Mouse (Mus musculus) Patski (cell line): ENCODE measurements at regions not wholly inside any gene's neighbourhood (a gene's known extent, or its start where the extent isn't known, plus 50 kb on each side); places are given as distances from the start of the nearest gene placed in this dataset.

Source experiments
- ATAC-seq: fragments of 100-300 bp; one replicate; pipeline ENCODE4 v1.8.0; 2021
- CTCF ChIA-PET: fragments of 350-600 bp; sonication (Branson Sonifier 250); formaldehyde crosslinking; loops from one replicate; lab custom pipeline; 2022; ENCODE audit warnings: inconsistent platforms; lab: Charles Lee
- POLR2A ChIA-PET: fragments of 350-600 bp; sonication (Branson Sonifier 250); formaldehyde crosslinking; loops from one replicate; lab custom pipeline; 2022; ENCODE audit warnings: antibody characterized with exemption, inconsistent platforms; lab: Charles Lee
- DNase-seq: peaks from one replicate; pipeline ENCODE4 v3.0.0-alpha.2; 2011; ENCODE audit warnings: low read depth, low spot score
- H3K27me3 ChIP-seq: fragments of 371-371 bp; one replicate; pipeline ENCODE4 v1.5.1; 2021
- CTCF ChIP-seq: fragments of 100-300 bp; IDR thresholded peaks from one replicate; pipeline ENCODE4 v1.5.1; 2021
- in situ Hi-C: fragments of 300-500 bp; cut with MboI; formaldehyde crosslinking; loops from 3 replicates; pipeline ENCODE4 v1.11.1; 2018; ENCODE audit warnings: low pct_unique_long_range_greater_than_20kb, mixed read lengths

DNA sequence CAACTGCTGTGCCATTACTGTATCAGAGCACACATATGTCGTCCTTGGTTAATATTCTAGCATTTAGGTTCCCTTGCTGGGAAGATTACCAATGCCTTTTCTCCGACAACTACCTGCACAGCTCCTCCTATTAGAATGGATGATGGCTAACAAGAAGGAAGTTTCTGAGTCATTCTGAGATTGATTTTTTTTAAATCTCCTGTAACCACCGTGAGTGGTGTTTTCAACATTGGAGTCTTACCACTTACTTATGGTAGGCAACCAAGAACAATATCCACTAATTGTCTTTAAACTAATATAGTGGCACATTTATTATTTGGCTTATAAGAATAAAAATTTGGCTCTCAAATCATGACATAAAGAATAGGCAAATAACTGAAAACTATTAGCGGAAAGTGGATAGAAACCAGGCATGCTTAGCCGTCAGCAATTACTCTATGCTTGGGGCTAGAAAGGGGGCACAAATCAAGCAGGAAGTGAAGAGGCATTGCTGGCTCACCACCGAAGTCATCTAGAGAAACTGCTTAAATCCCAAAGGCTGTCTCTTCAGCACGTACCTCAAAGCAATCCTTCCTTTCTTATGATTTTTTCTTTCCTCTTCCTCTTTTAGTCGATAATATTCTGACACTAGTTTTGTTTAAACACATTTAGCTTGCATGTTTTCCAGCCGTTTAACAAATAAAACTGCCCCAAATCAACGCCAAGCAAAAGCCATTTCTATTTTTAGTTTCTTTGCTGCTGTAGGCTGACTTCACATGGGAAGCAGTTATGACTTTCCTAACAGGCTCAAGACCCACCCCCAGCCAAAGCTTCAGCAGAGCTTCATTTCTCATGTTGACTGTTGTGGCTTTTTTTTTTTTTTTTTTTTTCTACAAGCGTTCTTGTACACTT, 484.8 kb upstream of the Gm7489 start:
- ChIA-PET CTCF (interaction anchor here (1.3 to 1.9 kb wide), 2 partner anchors 11 to 289 kb away, joined by 3 to 4 read pairs; no protein-coding TSS in a partner anchor), POLR2A (interaction anchor here (1.0 kb wide), 1 partner anchor 360 kb away, joined by 3 read pairs; no protein-coding TSS in a partner anchor)
- no peak for TF ChIP-seq CTCF
- no peak for DNase-seq
- ATAC-seq, result no peak
- in situ Hi-C loops, result no loop called here
- H3K27me3 ChIP-seq, result no peaks in the 10 kb centered on the region

GRCm38 (mm10) chr15:53400554-53400846, 484.2 kb upstream of the Gm7489 start:
- TF ChIP-seq CTCF, result no peak
- DNase-seq (no peak), ATAC-seq (no peak)
- in situ Hi-C loops, result no loop called here
- ChIA-PET CTCF (interaction anchor here (1.3 to 1.9 kb wide), 2 partner anchors 12 to 288 kb away, joined by 3 to 4 read pairs; no protein-coding TSS in a partner anchor), POLR2A (interaction anchor here (0.6 to 1.0 kb wide), 2 partner anchors 42 to 359 kb away, joined by 3 read pairs; no protein-coding TSS in a partner anchor)
- H3K27me3 ChIP-seq, result no peaks in the 10 kb centered on the region
